In the genomic region with DNA sequence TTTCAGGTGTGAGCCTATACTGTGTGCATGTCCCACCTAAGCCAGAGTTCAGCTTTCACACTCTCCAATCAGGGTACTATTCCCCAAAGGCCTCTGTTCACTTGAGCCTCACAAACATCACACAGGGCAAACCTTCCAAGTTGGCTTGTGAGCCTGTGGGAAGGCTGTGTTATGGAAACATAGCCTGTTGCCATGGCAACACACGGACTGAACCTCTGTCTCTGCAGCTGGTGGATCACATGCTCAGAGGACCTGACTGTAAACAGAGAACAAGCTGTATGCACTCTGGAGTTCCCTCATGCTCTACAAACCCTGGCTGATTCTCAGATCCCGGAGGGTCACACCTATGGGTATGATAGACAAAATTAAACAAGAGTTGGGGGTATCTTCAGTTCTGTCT, we compare ENCODE assay signal across 9 mouse cellular contexts.
A peak's percentile ranks its signal among the peaks of the same experiment; 100 is the strongest.
DNase-seq lines count a peak whose midpoint lies in the region; ATAC-seq lines count a peak whose summit lies in the region.
"Had no signal": no experiment of that assay in that cellular context is flagged by ENCODE, and none has a peak within 500 bp of the region (broad histone marks: within the 10 kb centered on the region; RNA-seq: fewer than 3 reads in every experiment).

No protein-coding gene starts in this region.

- H3K36me3 ChIP-seq in embryonic facial prominence, embryonic 10.5 days (replicated peaks) = no peaks in the 10 kb centered on the region
- H3K36me3 ChIP-seq in midbrain, embryonic 12.5 days = no peaks in the 10 kb centered on the region
- no peaks in the 10 kb centered on the region for H3K36me3 ChIP-seq in stomach, embryonic 16.5 days (ENCODE audit: control insufficient read depth, insufficient read depth, low read length)

- no peak overlapping the region for H3K4me2 ChIP-seq in midbrain, embryonic 12.5 days (replicated peaks)
- no peak overlapping the region for H3K4me2 ChIP-seq in stomach, embryonic 16.5 days (ENCODE audit: low read depth, low read length)

- WGBS in embryonic facial prominence, embryonic 10.5 days = 42% methylated on average over 2 of the region's 2 CpGs
- 45% methylated on average over 2 of the region's 2 CpGs for WGBS in midbrain, embryonic 12.5 days
- WGBS in stomach, embryonic 16.5 days = 16% methylated on average over 2 of the region's 2 CpGs

- H3K4me3 ChIP-seq in embryonic facial prominence, embryonic 10.5 days = no peak overlapping the region
- H3K4me3 ChIP-seq in midbrain, embryonic 12.5 days = no peak overlapping the region
- no peak overlapping the region for H3K4me3 ChIP-seq in stomach, embryonic 16.5 days (replicated peaks; ENCODE audit: low read length)
- H3K4me3 ChIP-seq: myocyte had no signal

- peaks cover 5% of the 10 kb centered on the region; the same call in 1 of the 2 replicates for H3K27me3 ChIP-seq in embryonic facial prominence, embryonic 10.5 days (replicated peaks; ENCODE audit: low read depth, poor library complexity, severe bottlenecking)
- peaks cover 32% of the 10 kb centered on the region for H3K27me3 ChIP-seq in midbrain, embryonic 12.5 days
- no peaks in the 10 kb centered on the region for H3K27me3 ChIP-seq in stomach, embryonic 16.5 days (ENCODE audit: control insufficient read depth, insufficient read depth, low read length)

- no peak overlapping the region for H3K9ac ChIP-seq in midbrain, embryonic 12.5 days (replicated peaks)
- H3K9ac ChIP-seq in stomach, embryonic 16.5 days (ENCODE audit: low read length) = no peak overlapping the region

- H3K9me3 ChIP-seq in embryonic facial prominence, embryonic 10.5 days = no peaks in the 10 kb centered on the region
- no peaks in the 10 kb centered on the region for H3K9me3 ChIP-seq in midbrain, embryonic 12.5 days
- no peaks in the 10 kb centered on the region for H3K9me3 ChIP-seq in stomach, embryonic 16.5 days (replicated peaks; ENCODE audit: control insufficient read depth, low read length)

- H3K27ac ChIP-seq in embryonic facial prominence, embryonic 10.5 days (replicated peaks) = no peak overlapping the region
- H3K27ac ChIP-seq in midbrain, embryonic 12.5 days (replicated peaks) = no peak overlapping the region
- no peak overlapping the region for H3K27ac ChIP-seq in stomach, embryonic 16.5 days (ENCODE audit: low read length)

- ATAC-seq in granulocyte monocyte progenitor cell, adult 5-6 weeks (replicated peaks; ENCODE audit: poor library complexity, severe bottlenecking) = peak; percentile 56
- peak; percentile 73 for ATAC-seq in midbrain, embryonic 12.5 days (ENCODE audit: low FRiP score, low read depth)
- peak; percentile 91 for ATAC-seq in stomach, embryonic 16.5 days (ENCODE audit: insufficient read depth, low FRiP score)

- intact Hi-C loops in left cerebral cortex, postnatal 25 days (cut with DNase I) = no loop called here

- DNase-seq in MN1 (ENCODE audit: low spot score) = peak; percentile 45
- DNase-seq in embryonic facial prominence, embryonic 10.5 days (ENCODE audit: low spot score) = peak; percentile 78
- peak; percentile 15 for DNase-seq in kidney, adult 18-20 months
- DNase-seq in left cerebral cortex, postnatal 25 days (ENCODE audit: low spot score in 2 of 2) = peak; percentile 69 to 70
- no peak for DNase-seq in cerebellum, adult 9-10 months

- peaks cover 15% of the 10 kb centered on the region for H3K4me1 ChIP-seq in embryonic facial prominence, embryonic 10.5 days
- peaks cover 5% of the 10 kb centered on the region for H3K4me1 ChIP-seq in midbrain, embryonic 12.5 days
- peaks cover 5% of the 10 kb centered on the region; the same call in 1 of the 2 replicates for H3K4me1 ChIP-seq in stomach, embryonic 16.5 days (ENCODE audit: control insufficient read depth, insufficient read depth, low read length)
